Mouse (Mus musculus): ENCODE results near the gene Ctla4. TPM values are rescaled to one million over a fixed set of nuclear protein-coding genes. Genes with fewer than 3 reads are reported as not detected.

Gene Ctla4
- polyA plus RNA-seq, 1 experiment from 2014 or later: not detected

DNA sequence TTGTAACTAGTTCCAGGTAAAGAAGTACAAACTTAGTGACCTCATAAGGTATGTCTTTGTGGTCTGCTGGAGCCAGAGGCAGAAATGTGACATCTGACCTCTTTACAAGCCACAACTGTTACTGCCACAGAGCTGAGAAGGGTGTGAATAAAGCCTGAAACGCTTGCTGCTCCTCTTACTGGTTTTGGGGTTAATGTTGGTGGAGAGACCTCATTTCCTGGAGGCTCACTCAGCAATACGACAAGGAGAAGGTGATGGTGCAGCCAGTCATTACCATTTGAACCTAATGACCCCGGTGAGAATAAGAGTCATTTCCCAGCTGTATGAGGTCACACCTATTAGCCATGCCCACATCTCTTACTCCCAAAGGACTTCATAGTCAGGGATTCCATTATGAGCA lies 11.5 kb upstream of the Ctla4 start:
- no peaks in the 10 kb centered on the region for H3K36me3 ChIP-seq
- no peak overlapping the region for H3K27ac ChIP-seq
- no peaks in the 10 kb centered on the region for H3K9me3 ChIP-seq (replicated peaks)
- no peaks in the 10 kb centered on the region for H3K27me3 ChIP-seq (ENCODE audit: low read depth, poor library complexity, severe bottlenecking)
- DNase-seq (ENCODE audit: low spot score): no peak
- WGBS: 31% methylated on average over 3 of the region's 3 CpGs
- no peak overlapping the region for H3K4me3 ChIP-seq
- peaks cover 13% of the 10 kb centered on the region for H3K4me1 ChIP-seq

DNA sequence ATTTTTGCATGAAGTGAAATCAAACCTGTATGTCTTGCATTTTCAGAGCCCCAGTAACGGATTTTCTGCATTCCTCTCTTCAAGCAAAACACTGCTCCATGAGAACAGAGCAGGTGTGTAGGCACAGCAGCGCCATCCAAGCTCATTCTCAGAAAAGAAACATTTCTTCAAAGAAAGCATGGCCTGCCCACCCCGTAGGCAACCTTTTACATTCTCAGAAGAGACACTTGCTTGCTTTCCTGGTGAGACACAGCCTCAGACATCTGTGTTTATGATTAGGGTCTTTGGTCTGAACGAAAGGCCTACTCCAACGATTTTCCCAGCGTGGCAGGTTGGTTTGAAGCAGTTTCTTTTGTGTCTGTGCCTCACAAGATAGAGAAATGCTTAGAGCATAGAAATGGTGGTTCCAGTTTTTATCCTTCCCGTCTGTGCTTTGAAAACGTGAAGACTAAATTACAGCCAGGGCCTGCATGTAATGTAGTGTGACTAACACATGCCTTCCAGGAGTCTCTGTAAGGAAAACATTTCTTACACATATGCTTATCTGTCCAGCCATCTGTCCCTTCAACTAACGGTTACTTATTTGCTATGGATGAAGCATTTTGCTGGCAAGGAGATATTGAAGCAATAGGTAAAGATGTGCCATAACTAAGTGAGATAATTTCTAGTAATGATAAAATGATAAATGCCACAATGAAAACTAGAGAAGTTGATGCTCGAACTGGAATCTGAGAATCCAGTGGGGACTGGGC lies 6.5 kb upstream of the Ctla4 start:
- Histone ChIP-seq H3K36me3 (no peaks in the 10 kb centered on the region), H3K27me3 (ENCODE audit: low read depth, poor library complexity, severe bottlenecking) (no peaks in the 10 kb centered on the region), H3K4me1 (peaks cover 9% of the 10 kb centered on the region), H3K27ac (no peak overlapping the region), H3K4me3 (no peak overlapping the region), H3K9me3 (replicated peaks) (no peaks in the 10 kb centered on the region)
- DNase-seq (ENCODE audit: low spot score): no peak
- 81% methylated on average over 10 of the region's 10 CpGs for WGBS

DNA sequence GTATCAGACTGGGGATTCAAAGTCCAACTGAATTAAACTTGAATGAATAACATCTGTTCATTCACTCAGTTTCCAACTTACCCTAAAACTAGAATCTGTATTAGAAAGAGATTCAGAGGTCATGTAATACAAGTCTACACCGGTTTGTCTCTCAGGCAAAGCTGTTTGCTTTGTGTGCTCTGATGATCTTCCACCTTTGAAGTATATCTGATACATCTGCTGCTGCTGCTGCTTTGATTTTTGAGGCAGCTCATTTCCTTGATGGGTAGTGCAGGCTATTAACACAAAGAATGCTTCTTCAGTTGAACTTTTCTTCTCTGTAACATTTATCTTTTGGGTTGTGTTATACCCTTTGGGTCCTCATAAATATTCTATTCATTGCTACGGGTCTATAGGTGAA lies 4.0 kb upstream of the Ctla4 start:
- Histone ChIP-seq H3K27me3 (ENCODE audit: low read depth, poor library complexity, severe bottlenecking) (no peaks in the 10 kb centered on the region), H3K27ac (no peak overlapping the region), H3K36me3 (no peaks in the 10 kb centered on the region), H3K4me1 (0 out of 2 replicates have a peak, but pooled peaks cover 7% of the 10 kb centered on the region), H3K4me3 (no peak overlapping the region), H3K9me3 (replicated peaks) (no peaks in the 10 kb centered on the region)
- no peak for DNase-seq (ENCODE audit: low spot score)
- WGBS: 62% methylated on average over 2 of the region's 2 CpGs

DNA sequence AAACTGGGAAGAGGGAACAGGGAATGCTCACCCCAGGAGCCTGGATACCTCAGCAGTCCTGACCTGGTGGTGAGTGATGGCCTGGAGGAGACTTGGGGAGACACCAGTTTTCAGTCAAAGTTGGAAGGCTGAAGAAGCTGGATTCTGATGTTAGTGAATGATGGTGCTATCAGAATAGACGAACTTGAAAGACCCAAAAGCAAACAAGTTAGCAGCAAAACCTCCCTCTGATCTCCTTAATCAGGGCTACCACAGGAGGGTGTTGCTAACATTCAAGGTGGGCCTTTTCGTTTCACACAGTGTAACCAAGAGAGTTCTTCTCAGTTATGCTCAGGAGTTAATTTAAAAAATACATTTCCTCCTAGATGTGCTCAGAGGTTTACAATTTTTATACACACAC lies 3.5 kb upstream of the Ctla4 start:
- H3K27ac ChIP-seq: no peak overlapping the region
- no peak for DNase-seq (ENCODE audit: low spot score)
- 0 out of 2 replicates have a peak, but pooled peaks cover 7% of the 10 kb centered on the region for H3K4me1 ChIP-seq
- no peaks in the 10 kb centered on the region for H3K27me3 ChIP-seq (ENCODE audit: low read depth, poor library complexity, severe bottlenecking)
- H3K9me3 ChIP-seq (replicated peaks): no peaks in the 10 kb centered on the region
- H3K4me3 ChIP-seq: no peak overlapping the region
- no peaks in the 10 kb centered on the region for H3K36me3 ChIP-seq
- 72% methylated on average over 2 of the region's 2 CpGs for WGBS

DNA sequence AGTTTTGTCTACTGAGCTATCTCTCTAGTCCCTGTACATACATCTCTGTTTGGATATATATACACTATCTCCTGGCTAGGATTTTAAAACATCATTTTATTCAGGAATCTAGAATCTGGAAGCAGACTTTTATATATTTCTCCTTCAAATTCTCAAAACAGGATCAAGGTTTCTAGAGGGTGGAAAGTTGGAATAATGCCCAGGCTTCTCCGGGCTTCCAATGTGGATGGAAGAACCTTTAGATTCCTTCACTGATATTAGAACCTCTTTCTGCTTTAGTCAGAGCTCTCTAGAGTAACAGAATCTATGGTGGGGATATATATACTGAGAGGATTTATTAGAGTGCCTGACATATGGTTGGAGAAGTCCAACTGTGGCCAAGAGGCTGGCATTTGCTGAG lies 2.2 kb upstream of the Ctla4 start:
- WGBS: 96% methylated on average over 1 of the region's 1 CpGs
- no peak overlapping the region for H3K4me3 ChIP-seq
- no peak for DNase-seq (ENCODE audit: low spot score)
- no peaks in the 10 kb centered on the region for H3K9me3 ChIP-seq (replicated peaks)
- no peaks in the 10 kb centered on the region for H3K27me3 ChIP-seq (ENCODE audit: low read depth, poor library complexity, severe bottlenecking)
- H3K4me1 ChIP-seq: 0 out of 2 replicates have a peak, but pooled peaks cover 7% of the 10 kb centered on the region
- H3K36me3 ChIP-seq: no peaks in the 10 kb centered on the region
- no peak overlapping the region for H3K27ac ChIP-seq

DNA sequence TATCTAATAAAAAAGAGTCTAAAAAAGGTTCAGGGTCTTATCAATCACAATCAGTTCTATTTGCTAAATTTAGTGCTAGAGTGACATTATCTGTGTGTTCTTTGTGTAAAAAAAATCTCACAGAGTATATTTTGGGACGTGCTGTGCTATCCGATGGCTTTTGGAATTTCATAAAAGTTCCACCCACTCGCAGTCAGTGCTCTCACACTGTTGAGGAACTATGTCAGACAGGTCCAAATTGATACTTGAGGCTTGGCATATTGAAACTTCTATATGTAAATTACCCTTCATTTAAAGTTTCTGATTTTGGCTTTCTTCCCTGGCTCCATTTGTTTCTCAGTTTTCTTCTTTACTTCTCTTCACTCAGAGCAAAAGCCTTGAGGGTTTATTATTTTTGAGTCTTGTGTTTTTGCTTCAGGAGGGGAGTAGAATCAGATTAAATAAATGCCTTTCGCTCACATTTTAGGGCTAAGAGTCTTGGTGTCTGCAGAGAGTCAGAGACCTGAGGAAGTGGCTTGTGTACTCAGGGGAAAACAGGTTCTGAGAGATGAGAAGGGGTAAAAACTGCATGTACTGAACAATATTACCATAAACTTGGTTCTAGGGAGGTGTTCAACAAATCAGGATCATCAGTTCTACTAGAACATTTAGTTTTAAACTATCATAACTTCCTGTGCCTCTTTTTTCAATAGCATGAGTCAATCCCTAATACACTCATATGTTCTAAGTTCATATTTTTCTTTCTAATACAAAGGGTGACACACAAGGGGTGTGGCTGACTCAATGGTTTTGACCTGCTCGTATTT lies 11.5 kb downstream of the Ctla4 start:
- WGBS: 85% methylated on average over 5 of the region's 5 CpGs

DNA sequence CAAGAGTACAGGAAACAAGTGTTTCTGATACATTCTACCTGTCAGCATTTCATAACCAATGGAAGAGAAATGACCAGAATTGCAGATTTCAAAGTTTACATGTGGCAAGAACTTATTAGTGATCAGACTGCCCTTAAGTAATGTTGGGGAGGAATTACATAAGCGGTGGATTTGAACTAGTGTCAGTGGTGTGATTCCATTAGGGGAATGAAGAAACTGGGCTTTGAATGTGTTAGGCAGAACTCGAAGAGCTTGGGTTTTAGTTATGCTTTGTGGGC lies 12.1 kb downstream of the Ctla4 start:
- 84% methylated on average over 2 of the region's 2 CpGs for WGBS
- no peak for DNase-seq (ENCODE audit: low spot score)
- no peak overlapping the region for H3K4me3 ChIP-seq
- no peaks in the 10 kb centered on the region for H3K36me3 ChIP-seq
- no peaks in the 10 kb centered on the region for H3K27me3 ChIP-seq (ENCODE audit: low read depth, poor library complexity, severe bottlenecking)
- no peaks in the 10 kb centered on the region for H3K4me1 ChIP-seq
- no peak overlapping the region for H3K27ac ChIP-seq
- H3K9me3 ChIP-seq (replicated peaks): no peaks in the 10 kb centered on the region

More for the DNA sequence above, 11.5 kb downstream of the Ctla4 start:
- no peaks in the 10 kb centered on the region for H3K27me3 ChIP-seq (ENCODE audit: low read depth, poor library complexity, severe bottlenecking)
- no peak overlapping the region for H3K4me3 ChIP-seq
- no peaks in the 10 kb centered on the region for H3K9me3 ChIP-seq (replicated peaks)
- no peak for DNase-seq (ENCODE audit: low spot score)
- H3K4me1 ChIP-seq: no peaks in the 10 kb centered on the region
- no peaks in the 10 kb centered on the region for H3K36me3 ChIP-seq
- H3K27ac ChIP-seq: no peak overlapping the region

DNA sequence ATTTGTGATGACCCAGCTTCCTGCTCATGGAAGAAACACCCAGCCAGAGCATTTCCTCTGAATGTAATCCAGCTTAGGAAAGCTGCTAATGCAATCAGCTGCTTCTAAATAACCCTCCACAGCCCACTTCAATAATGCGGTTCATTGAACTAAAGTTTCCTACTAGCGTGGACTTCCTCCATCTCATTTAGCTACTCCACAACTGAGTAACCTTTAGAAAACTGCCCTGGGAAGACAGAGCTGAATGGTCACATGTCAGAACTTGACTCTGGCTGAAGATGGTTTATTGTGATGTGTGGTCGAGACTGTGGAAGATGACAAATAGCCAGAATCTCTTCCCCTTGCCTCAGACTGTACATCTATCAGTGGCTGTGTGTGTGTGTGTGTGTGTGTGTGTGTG lies 12.4 kb downstream of the Ctla4 start:
- no peak for DNase-seq (ENCODE audit: low spot score)
- H3K4me1 ChIP-seq: no peaks in the 10 kb centered on the region
- no peaks in the 10 kb centered on the region for H3K9me3 ChIP-seq (replicated peaks)
- no peaks in the 10 kb centered on the region for H3K36me3 ChIP-seq
- H3K27ac ChIP-seq: no peak overlapping the region
- H3K27me3 ChIP-seq (ENCODE audit: low read depth, poor library complexity, severe bottlenecking): no peaks in the 10 kb centered on the region
- 87% methylated on average over 3 of the region's 3 CpGs for WGBS
- H3K4me3 ChIP-seq: no peak overlapping the region

DNA sequence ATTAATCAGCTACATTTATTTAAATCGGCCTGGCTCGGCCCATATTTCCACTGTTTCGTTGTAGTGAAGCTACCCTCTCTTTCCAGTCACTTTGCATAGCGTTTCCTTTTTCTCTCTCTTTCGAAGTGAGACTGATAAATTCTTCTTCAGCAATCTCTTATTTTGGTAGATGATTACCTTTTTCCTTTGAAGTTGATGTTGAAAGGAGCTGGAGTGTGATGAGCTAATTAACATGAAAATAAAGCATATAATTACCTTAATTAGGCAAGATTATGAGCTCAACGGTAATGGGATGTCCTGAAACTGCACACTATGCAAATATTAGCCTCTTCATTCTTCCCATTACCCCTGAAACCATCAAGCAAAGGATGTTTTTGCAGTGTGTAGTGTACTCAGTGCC lies 15.7 kb downstream of the Ctla4 start:
- H3K4me3 ChIP-seq: no peak overlapping the region
- no peaks in the 10 kb centered on the region for H3K36me3 ChIP-seq
- WGBS: 84% methylated on average over 6 of the region's 6 CpGs
- no peaks in the 10 kb centered on the region for H3K27me3 ChIP-seq (ENCODE audit: low read depth, poor library complexity, severe bottlenecking)
- H3K4me1 ChIP-seq: no peaks in the 10 kb centered on the region
- no peaks in the 10 kb centered on the region for H3K9me3 ChIP-seq (replicated peaks)
- no peak overlapping the region for H3K27ac ChIP-seq
- DNase-seq (ENCODE audit: low spot score): no peak

DNA sequence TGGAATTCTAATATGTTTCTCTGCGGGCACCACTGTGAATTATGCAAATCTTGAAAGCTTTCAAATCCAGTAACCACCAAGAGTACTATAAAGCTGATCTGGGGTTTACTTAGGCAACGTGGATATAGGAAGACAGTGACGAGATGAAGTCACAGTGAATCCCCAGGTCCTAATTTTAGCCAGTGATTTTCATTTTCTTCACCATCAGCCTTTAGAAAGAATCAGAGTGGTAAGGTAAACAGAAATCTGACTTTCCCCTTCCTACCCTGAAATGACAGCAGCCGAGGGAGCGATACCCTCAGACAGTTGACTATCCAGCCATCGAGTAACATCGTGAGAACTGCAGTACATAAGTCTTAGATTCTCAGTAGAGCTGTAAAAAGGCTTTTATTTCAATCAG lies 16.3 kb downstream of the Ctla4 start:
- Histone ChIP-seq H3K4me3 (no peak overlapping the region), H3K27ac (no peak overlapping the region), H3K4me1 (no peaks in the 10 kb centered on the region), H3K9me3 (replicated peaks) (no peaks in the 10 kb centered on the region), H3K36me3 (no peaks in the 10 kb centered on the region), H3K27me3 (ENCODE audit: low read depth, poor library complexity, severe bottlenecking) (no peaks in the 10 kb centered on the region)
- 93% methylated on average over 7 of the region's 7 CpGs for WGBS
- no peak for DNase-seq (ENCODE audit: low spot score)

DNA sequence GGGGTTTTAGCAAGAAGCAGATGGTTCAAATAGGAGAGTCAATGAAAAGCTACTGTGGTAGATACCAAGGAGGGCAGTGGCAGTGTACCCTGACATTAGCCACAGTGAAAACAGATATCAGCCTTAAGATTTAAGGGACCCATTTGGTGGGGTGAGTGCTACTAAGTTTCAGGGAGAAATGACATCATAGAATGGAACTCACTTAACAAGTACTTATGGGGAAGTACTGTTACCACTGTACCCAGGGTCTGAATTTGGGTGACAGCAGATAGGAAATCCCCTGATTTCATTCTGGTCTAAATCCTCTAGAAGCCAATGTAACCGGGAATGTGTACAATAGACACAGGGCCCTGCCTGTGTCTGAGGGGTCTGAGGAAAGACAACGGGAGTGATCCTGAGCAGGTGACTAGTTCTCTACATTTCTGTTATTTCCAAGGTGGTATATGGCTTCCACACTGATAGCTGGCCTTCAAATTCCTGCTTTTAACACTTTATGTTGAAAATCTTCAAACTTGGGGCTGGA lies 17.7 kb downstream of the Ctla4 start:
- WGBS: 97% methylated on average over 2 of the region's 2 CpGs

DNA sequence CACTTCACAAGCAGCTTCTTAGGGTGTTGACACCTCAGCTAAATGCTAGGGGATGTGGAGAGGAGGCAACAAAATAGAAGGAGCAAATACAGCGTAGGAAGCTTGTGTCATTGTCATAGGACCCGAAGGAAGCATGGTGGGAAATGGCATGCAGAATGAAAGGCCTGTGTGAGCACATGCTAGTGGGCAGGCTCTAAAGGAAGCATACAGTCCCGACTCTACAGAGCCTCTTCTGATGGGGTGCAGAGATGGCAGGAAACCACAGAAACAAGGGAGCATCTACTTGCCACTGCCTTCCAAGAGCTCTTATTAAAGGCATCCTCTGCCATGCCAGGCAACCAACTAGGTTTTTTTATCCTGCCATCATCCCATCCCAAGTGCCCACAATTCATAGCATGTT lies 20.7 kb downstream of the Ctla4 start:
- DNase-seq (ENCODE audit: low spot score): no peak
- H3K27me3 ChIP-seq (ENCODE audit: low read depth, poor library complexity, severe bottlenecking): no peaks in the 10 kb centered on the region
- no peaks in the 10 kb centered on the region for H3K9me3 ChIP-seq (replicated peaks)
- 91% methylated on average over 3 of the region's 3 CpGs for WGBS
- no peak overlapping the region for H3K27ac ChIP-seq
- H3K4me3 ChIP-seq: no peak overlapping the region
- H3K4me1 ChIP-seq: no peaks in the 10 kb centered on the region
- H3K36me3 ChIP-seq: no peaks in the 10 kb centered on the region

More for the DNA sequence above, 17.7 kb downstream of the Ctla4 start:
- H3K9me3 ChIP-seq (replicated peaks): no peaks in the 10 kb centered on the region
- no peak for DNase-seq (ENCODE audit: low spot score)
- no peaks in the 10 kb centered on the region for H3K27me3 ChIP-seq (ENCODE audit: low read depth, poor library complexity, severe bottlenecking)
- no peak overlapping the region for H3K27ac ChIP-seq
- no peak overlapping the region for H3K4me3 ChIP-seq
- H3K4me1 ChIP-seq: no peaks in the 10 kb centered on the region
- H3K36me3 ChIP-seq: no peaks in the 10 kb centered on the region

DNA sequence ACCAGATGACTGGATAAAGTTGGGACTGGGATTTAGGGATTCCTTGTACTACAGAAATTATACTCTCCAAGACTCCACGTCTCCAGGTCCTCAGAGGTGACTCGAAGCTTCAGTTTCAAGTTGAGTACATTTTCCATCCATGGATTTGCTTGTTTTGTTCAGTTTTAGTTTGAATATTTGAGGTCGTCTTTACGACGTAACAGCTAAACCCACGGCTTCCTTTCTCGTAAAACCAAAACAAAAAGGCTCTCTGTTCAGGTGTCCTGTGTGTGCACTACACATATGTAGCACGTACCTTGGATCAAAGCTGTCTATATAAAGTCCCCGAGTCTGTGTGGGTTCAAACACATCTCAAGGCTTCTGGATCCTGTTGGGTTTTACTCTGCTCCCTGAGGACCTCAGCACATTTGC lies 22.0 kb downstream of the Ctla4 start:
- Histone ChIP-seq H3K27me3 (ENCODE audit: low read depth, poor library complexity, severe bottlenecking) (no peaks in the 10 kb centered on the region), H3K4me3 (no peak overlapping the region), H3K27ac (no peak overlapping the region), H3K4me1 (no peaks in the 10 kb centered on the region), H3K36me3 (no peaks in the 10 kb centered on the region), H3K9me3 (replicated peaks) (no peaks in the 10 kb centered on the region)
- no peak for DNase-seq (ENCODE audit: low spot score)
- 90% methylated on average over 9 of the region's 9 CpGs for WGBS
